Mouse (Mus musculus): ENCODE results near the gene Gpc4. TPM values are rescaled to one million over a fixed set of nuclear protein-coding genes. Genes with fewer than 3 reads are reported as not detected.

Gpc4 gene
- polyA plus RNA-seq, 1 experiment from 2014 or later = 50.8 TPM

GRCm38 (mm10) chrX:52086885-52087573 lies 78.0 kb downstream of the Gpc4 start:
- H3K4me3 ChIP-seq (ENCODE audit: low read length) = no peak overlapping the region
- H3K27me3 ChIP-seq (ENCODE audit: control insufficient read depth, insufficient read depth, low read depth, low read length) = no peaks in the 10 kb centered on the region
- H3K9me3 ChIP-seq (ENCODE audit: control insufficient read depth, low read length) = no peaks in the 10 kb centered on the region
- no peak for ATAC-seq (ENCODE audit: low read depth)
- H3K4me2 ChIP-seq (ENCODE audit: low read depth, low read length) = no peak overlapping the region
- no peaks in the 10 kb centered on the region for H3K4me1 ChIP-seq (replicated peaks; ENCODE audit: control insufficient read depth, insufficient read depth, low read length)
- no peak overlapping the region for H3K27ac ChIP-seq (ENCODE audit: low read length)
- WGBS = 81% methylated on average over 8 of the region's 8 CpGs
- no peaks in the 10 kb centered on the region for H3K36me3 ChIP-seq (ENCODE audit: control insufficient read depth, insufficient read depth, low read length)
- no peak overlapping the region for H3K9ac ChIP-seq (ENCODE audit: low read length)

DNA sequence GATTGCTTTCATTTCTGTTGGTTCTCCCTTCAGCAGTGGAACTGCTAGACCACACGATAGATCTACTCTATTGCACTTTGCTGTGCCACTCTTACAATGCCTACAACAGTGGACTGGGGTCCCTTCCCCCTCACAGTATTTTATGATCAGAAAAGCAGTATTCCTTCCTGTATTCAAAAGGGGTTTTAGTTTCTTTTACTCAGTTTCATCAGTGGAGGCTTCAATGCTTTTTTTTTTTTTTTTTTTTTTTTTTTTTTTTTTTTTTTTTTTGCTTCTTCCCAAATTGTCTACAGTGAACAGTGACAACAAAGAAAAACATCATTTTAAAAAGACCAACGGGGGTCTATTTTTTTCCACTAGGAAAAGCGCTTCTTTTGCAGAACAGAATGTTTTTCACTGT lies 81.5 kb downstream of the Gpc4 start:
- Histone ChIP-seq H3K27ac (ENCODE audit: low read length) (no peak overlapping the region), H3K4me1 (replicated peaks; ENCODE audit: control insufficient read depth, insufficient read depth, low read length) (no peaks in the 10 kb centered on the region), H3K27me3 (ENCODE audit: control insufficient read depth, insufficient read depth, low read depth, low read length) (no peaks in the 10 kb centered on the region), H3K36me3 (ENCODE audit: control insufficient read depth, insufficient read depth, low read length) (no peaks in the 10 kb centered on the region), H3K4me3 (ENCODE audit: low read length) (no peak overlapping the region), H3K4me2 (ENCODE audit: low read depth, low read length) (no peak overlapping the region), H3K9me3 (ENCODE audit: control insufficient read depth, low read length) (no peaks in the 10 kb centered on the region), H3K9ac (ENCODE audit: low read length) (no peak overlapping the region)
- 76% methylated on average over 3 of the region's 3 CpGs for WGBS
- ATAC-seq (ENCODE audit: low read depth) = no peak

DNA sequence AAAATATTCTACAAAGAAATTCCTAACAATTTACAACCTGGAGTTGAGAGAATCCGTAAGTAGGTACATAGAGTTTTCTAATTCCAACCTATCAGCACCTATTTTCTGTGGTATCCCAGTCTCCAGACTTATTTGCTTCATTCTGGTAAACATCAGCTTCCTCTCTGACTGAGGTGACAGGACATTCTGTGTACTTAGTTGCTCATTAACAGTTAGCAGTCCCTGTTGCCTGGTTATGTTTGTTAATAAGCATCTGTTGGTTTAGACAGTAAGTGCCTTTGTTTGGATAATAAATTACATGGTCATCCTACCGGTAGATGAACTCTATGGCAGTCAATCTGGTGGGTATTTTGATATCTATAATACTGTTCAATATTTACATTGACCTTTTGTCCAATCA lies 92.6 kb downstream of the Gpc4 start:
- Histone ChIP-seq H3K36me3 (ENCODE audit: control insufficient read depth, insufficient read depth, low read length) (no peaks in the 10 kb centered on the region), H3K27ac (ENCODE audit: low read length) (no peak overlapping the region), H3K4me2 (ENCODE audit: low read depth, low read length) (no peak overlapping the region), H3K9me3 (ENCODE audit: control insufficient read depth, low read length) (no peaks in the 10 kb centered on the region), H3K27me3 (ENCODE audit: control insufficient read depth, insufficient read depth, low read depth, low read length) (no peaks in the 10 kb centered on the region), H3K4me1 (replicated peaks; ENCODE audit: control insufficient read depth, insufficient read depth, low read length) (no peaks in the 10 kb centered on the region), H3K4me3 (ENCODE audit: low read length) (no peak overlapping the region), H3K9ac (ENCODE audit: low read length) (no peak overlapping the region)
- ATAC-seq (ENCODE audit: low read depth) = no peak
- WGBS = 73% methylated on average over 2 of the region's 2 CpGs

GRCm38 (mm10) chrX:52053416-52053815 lies 111.6 kb downstream of the Gpc4 start:
- no peak overlapping the region for H3K9ac ChIP-seq (ENCODE audit: low read length)
- peaks cover 6% of the 10 kb centered on the region; the same call in 1 of the 2 replicates for H3K4me1 ChIP-seq (replicated peaks; ENCODE audit: control insufficient read depth, insufficient read depth, low read length)
- 50% methylated on average over 13 of the region's 13 CpGs for WGBS
- no peak overlapping the region for H3K4me3 ChIP-seq (ENCODE audit: low read length)
- no peaks in the 10 kb centered on the region for H3K36me3 ChIP-seq (ENCODE audit: control insufficient read depth, insufficient read depth, low read length)
- 0 out of 2 replicates have a peak, but pooled peaks have one; percentile 41 for ATAC-seq (ENCODE audit: low read depth)
- no peaks in the 10 kb centered on the region for H3K27me3 ChIP-seq (ENCODE audit: control insufficient read depth, insufficient read depth, low read depth, low read length)
- H3K4me2 ChIP-seq (ENCODE audit: low read depth, low read length) = no peak overlapping the region
- no peaks in the 10 kb centered on the region for H3K9me3 ChIP-seq (ENCODE audit: control insufficient read depth, low read length)
- no peak overlapping the region for H3K27ac ChIP-seq (ENCODE audit: low read length)

GRCm38 (mm10) chrX:52052011-52052410 lies 113.0 kb downstream of the Gpc4 start:
- no peaks in the 10 kb centered on the region for H3K27me3 ChIP-seq (ENCODE audit: control insufficient read depth, insufficient read depth, low read depth, low read length)
- 25% methylated on average over 5 of the region's 5 CpGs for WGBS
- no peak overlapping the region for H3K27ac ChIP-seq (ENCODE audit: low read length)
- ATAC-seq (ENCODE audit: low read depth) = peak; percentile 62; the same call in 1 of the 2 replicates
- H3K9me3 ChIP-seq (ENCODE audit: control insufficient read depth, low read length) = no peaks in the 10 kb centered on the region
- no peak overlapping the region for H3K4me3 ChIP-seq (ENCODE audit: low read length)
- H3K36me3 ChIP-seq (ENCODE audit: control insufficient read depth, insufficient read depth, low read length) = no peaks in the 10 kb centered on the region
- H3K4me2 ChIP-seq (ENCODE audit: low read depth, low read length) = no peak overlapping the region
- peaks cover 6% of the 10 kb centered on the region; the same call in 1 of the 2 replicates for H3K4me1 ChIP-seq (replicated peaks; ENCODE audit: control insufficient read depth, insufficient read depth, low read length)
- no peak overlapping the region for H3K9ac ChIP-seq (ENCODE audit: low read length)

GRCm38 (mm10) chrX:52050941-52051340 lies 114.1 kb downstream of the Gpc4 start:
- no peak overlapping the region for H3K4me3 ChIP-seq (ENCODE audit: low read length)
- no peak overlapping the region for H3K27ac ChIP-seq (ENCODE audit: low read length)
- WGBS = 48% methylated on average over 4 of the region's 4 CpGs
- no peak for ATAC-seq (ENCODE audit: low read depth)
- H3K9me3 ChIP-seq (ENCODE audit: control insufficient read depth, low read length) = no peaks in the 10 kb centered on the region
- no peak overlapping the region for H3K4me2 ChIP-seq (ENCODE audit: low read depth, low read length)
- no peaks in the 10 kb centered on the region for H3K27me3 ChIP-seq (ENCODE audit: control insufficient read depth, insufficient read depth, low read depth, low read length)
- no peak overlapping the region for H3K9ac ChIP-seq (ENCODE audit: low read length)
- H3K36me3 ChIP-seq (ENCODE audit: control insufficient read depth, insufficient read depth, low read length) = no peaks in the 10 kb centered on the region
- H3K4me1 ChIP-seq (replicated peaks; ENCODE audit: control insufficient read depth, insufficient read depth, low read length) = peaks cover 6% of the 10 kb centered on the region; the same call in 1 of the 2 replicates

DNA sequence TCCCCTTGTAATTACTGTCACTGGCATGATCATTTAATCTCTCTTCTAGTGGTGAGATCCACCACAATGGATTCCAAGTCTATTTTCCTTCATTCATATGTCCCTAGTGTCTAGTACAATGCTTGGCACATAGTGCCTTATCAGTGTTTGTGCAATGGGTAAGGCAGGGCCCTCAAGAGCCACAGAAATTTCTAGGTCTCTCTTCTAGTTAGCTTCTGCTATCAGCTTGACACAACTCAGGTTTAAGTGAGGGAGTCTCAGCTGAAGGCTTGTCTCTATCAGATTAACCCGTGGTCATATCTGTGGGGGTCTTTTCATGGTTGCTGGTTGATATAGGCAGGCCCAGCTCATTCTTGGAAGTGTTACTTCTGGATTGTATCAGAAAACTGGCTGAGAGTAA lies 125.2 kb downstream of the Gpc4 start:
- no peak for ATAC-seq (ENCODE audit: low read depth)
- Histone ChIP-seq H3K36me3 (ENCODE audit: control insufficient read depth, insufficient read depth, low read length) (no peaks in the 10 kb centered on the region), H3K27me3 (ENCODE audit: control insufficient read depth, insufficient read depth, low read depth, low read length) (no peaks in the 10 kb centered on the region), H3K4me3 (ENCODE audit: low read length) (no peak overlapping the region), H3K9me3 (ENCODE audit: control insufficient read depth, low read length) (no peaks in the 10 kb centered on the region), H3K27ac (ENCODE audit: low read length) (no peak overlapping the region), H3K9ac (ENCODE audit: low read length) (no peak overlapping the region), H3K4me2 (ENCODE audit: low read depth, low read length) (no peak overlapping the region), H3K4me1 (replicated peaks; ENCODE audit: control insufficient read depth, insufficient read depth, low read length) (no peaks in the 10 kb centered on the region)
- 50% methylated on average over 1 of the region's 1 CpGs for WGBS

DNA sequence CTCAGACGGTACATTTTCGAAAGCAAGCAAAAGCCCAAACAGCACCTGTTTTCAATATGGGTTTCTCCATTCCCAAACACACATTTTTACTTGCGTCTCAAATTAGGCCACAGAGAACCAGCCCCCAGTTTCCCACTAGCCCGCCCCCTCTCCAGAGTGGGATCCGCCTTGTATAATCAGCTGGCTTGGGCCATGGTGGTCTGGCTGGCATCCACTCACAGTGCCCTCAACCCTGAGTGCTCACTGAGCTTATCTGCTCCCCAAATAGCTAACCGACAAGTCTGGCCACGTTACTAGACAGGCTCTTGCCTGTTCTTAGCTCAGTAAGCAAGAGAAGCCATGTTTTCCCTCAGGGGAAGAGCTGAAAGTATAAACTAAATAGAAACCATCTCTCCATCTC lies 134.9 kb downstream of the Gpc4 start:
- WGBS = 67% methylated on average over 7 of the region's 7 CpGs
- Histone ChIP-seq H3K9ac (ENCODE audit: low read length) (no peak overlapping the region), H3K36me3 (ENCODE audit: control insufficient read depth, insufficient read depth, low read length) (no peaks in the 10 kb centered on the region), H3K27me3 (ENCODE audit: control insufficient read depth, insufficient read depth, low read depth, low read length) (no peaks in the 10 kb centered on the region), H3K4me3 (ENCODE audit: low read length) (no peak overlapping the region), H3K4me2 (ENCODE audit: low read depth, low read length) (no peak overlapping the region), H3K27ac (ENCODE audit: low read length) (no peak overlapping the region), H3K9me3 (ENCODE audit: control insufficient read depth, low read length) (no peaks in the 10 kb centered on the region), H3K4me1 (replicated peaks; ENCODE audit: control insufficient read depth, insufficient read depth, low read length) (no peaks in the 10 kb centered on the region)
- ATAC-seq (ENCODE audit: low read depth) = peak; percentile 56; the same call in 1 of the 2 replicates

GRCm38 (mm10) chrX:52017660-52018059 lies 147.4 kb downstream of the Gpc4 start:
- Histone ChIP-seq H3K9ac (ENCODE audit: low read length) (no peak overlapping the region), H3K9me3 (ENCODE audit: control insufficient read depth, low read length) (no peaks in the 10 kb centered on the region), H3K36me3 (ENCODE audit: control insufficient read depth, insufficient read depth, low read length) (no peaks in the 10 kb centered on the region), H3K4me3 (ENCODE audit: low read length) (no peak overlapping the region), H3K27me3 (ENCODE audit: control insufficient read depth, insufficient read depth, low read depth, low read length) (no peaks in the 10 kb centered on the region), H3K4me2 (ENCODE audit: low read depth, low read length) (no peak overlapping the region), H3K27ac (ENCODE audit: low read length) (no peak overlapping the region), H3K4me1 (replicated peaks; ENCODE audit: control insufficient read depth, insufficient read depth, low read length) (no peaks in the 10 kb centered on the region)
- 68% methylated on average over 9 of the region's 9 CpGs for WGBS
- ATAC-seq (ENCODE audit: low read depth) = peak; percentile 49
